Mouse (Mus musculus): Measurements from ENCODE around the gene Fam151b. TPM values are rescaled to one million over a fixed set of nuclear protein-coding genes. Genes with fewer than 3 reads are reported as not detected.

The Fam151b gene
- polyA plus RNA-seq, 1 experiment from 2014 or later = 0.24 TPM

Other genes with a start within 250 kb of the Fam151b start
- gene Gm20379, start 178.0 kb downstream of the Fam151b start, polyA plus RNA-seq (2014; fragmentation: Nextera tagmentation; extraction: Ambion mirVana) = 0.49 and 0.82 TPM in 2 replicates
- 3.6 and 5.7 TPM in 2 replicates for gene Dhfr, start 129.3 kb downstream of the Fam151b start, polyA plus RNA-seq (2014; fragmentation: Nextera tagmentation; extraction: Ambion mirVana)
- gene Msh3, start 129.0 kb downstream of the Fam151b start, polyA plus RNA-seq (2014; fragmentation: Nextera tagmentation; extraction: Ambion mirVana) = 23.8 and 27.5 TPM in 2 replicates
- gene Ankrd34b, start 58.1 kb downstream of the Fam151b start, polyA plus RNA-seq (2014; fragmentation: Nextera tagmentation; extraction: Ambion mirVana) = 1.5 and 2.3 TPM in 2 replicates
- gene Zfyve16, start 46.9 kb upstream of the Fam151b start, polyA plus RNA-seq (2014; fragmentation: Nextera tagmentation; extraction: Ambion mirVana) = 12.3 and 13.8 TPM in 2 replicates
- gene Spz1, start 92.2 kb upstream of the Fam151b start, polyA plus RNA-seq (2014; fragmentation: Nextera tagmentation; extraction: Ambion mirVana) = not detected in 2 replicates
- 11.4 and 15.4 TPM in 2 replicates for gene Serinc5, start 127.1 kb upstream of the Fam151b start, polyA plus RNA-seq (2014; fragmentation: Nextera tagmentation; extraction: Ambion mirVana)